Mouse (Mus musculus) lung, postnatal 36 days (tissue): ENCODE measurements at regions not wholly inside any gene's neighbourhood (a gene's known extent, or its start where the extent isn't known, plus 50 kb on each side); places are given as distances from the start of the nearest gene placed in this dataset.

ENCODE experiments used
- DNase-seq: peaks from one replicate; pipeline ENCODE4 v3.0.0; 2022; ENCODE audit warnings: mixed read lengths

GRCm38 (mm10) chr13:34576392-34576791 is 76.9 kb downstream of the Pxdc1 start:
- DNase-seq, result no peak

- peak; percentile 4 for DNase-seq
These were observed 77.3 kb downstream of the Pxdc1 start for GRCm38 (mm10) chr13:34575997-34576314.

GRCm38 (mm10) chr13:34575179-34575996 is 77.9 kb downstream of the Pxdc1 start:
- peak; percentile 5 for DNase-seq

- no peak for DNase-seq
These were observed 84.0 kb downstream of the Pxdc1 start for GRCm38 (mm10) chr13:34569312-34569711.

- DNase-seq, result no peak
These were observed 86.6 kb downstream of the Pxdc1 start for GRCm38 (mm10) chr13:34566687-34567086.

GRCm38 (mm10) chr13:34550130-34550884 is 103.0 kb downstream of the Pxdc1 start:
- DNase-seq, result no peak

- DNase-seq, result no peak
These were observed 112.6 kb downstream of the Pxdc1 start for GRCm38 (mm10) chr13:34540646-34541045.

- DNase-seq, result no peak
These were observed 119.4 kb downstream of the Pxdc1 start for GRCm38 (mm10) chr13:34533896-34534295.

- DNase-seq, result no peak
These were observed 142.0 kb downstream of the Pxdc1 start for GRCm38 (mm10) chr13:34511332-34511731.

- no peak for DNase-seq
These were observed 146.1 kb downstream of the Pxdc1 start for GRCm38 (mm10) chr13:34507224-34507623.

- DNase-seq, result no peak
These were observed 147.4 kb downstream of the Pxdc1 start for GRCm38 (mm10) chr13:34505861-34506260.

GRCm38 (mm10) chr13:34504879-34505278 is 148.4 kb downstream of the Pxdc1 start:
- no peak for DNase-seq

GRCm38 (mm10) chr13:34498910-34499309 is 153.9 kb upstream of the Slc22a23 start:
- DNase-seq, result no peak

- no peak for DNase-seq
These were observed 152.7 kb upstream of the Slc22a23 start for GRCm38 (mm10) chr13:34497667-34498066.

GRCm38 (mm10) chr13:34484831-34485230 is 139.8 kb upstream of the Slc22a23 start:
- no peak for DNase-seq

GRCm38 (mm10) chr13:34481461-34481860 is 136.5 kb upstream of the Slc22a23 start:
- no peak for DNase-seq

- DNase-seq, result peak; percentile 23
These were observed 125.4 kb upstream of the Slc22a23 start for GRCm38 (mm10) chr13:34470410-34470809.

GRCm38 (mm10) chr13:34469568-34469967 is 124.6 kb upstream of the Slc22a23 start:
- no peak for DNase-seq

GRCm38 (mm10) chr13:34468132-34468748 is 123.3 kb upstream of the Slc22a23 start:
- DNase-seq, result no peak

- DNase-seq, result no peak
These were observed 121.0 kb upstream of the Slc22a23 start for GRCm38 (mm10) chr13:34465862-34466430.

GRCm38 (mm10) chr13:34465456-34465855 is 120.5 kb upstream of the Slc22a23 start:
- DNase-seq, result no peak

- DNase-seq, result peak; percentile 23
These were observed 119.2 kb upstream of the Slc22a23 start for GRCm38 (mm10) chr13:34464221-34464620.

- no peak for DNase-seq
These were observed 118.0 kb upstream of the Slc22a23 start for GRCm38 (mm10) chr13:34462808-34463511.
